Mouse (Mus musculus) ES-CJ7 (cell line): Measurements from ENCODE around the gene Idh3a.

Experiments used
- DNase-seq: peaks from one replicate; pipeline ENCODE4 v3.0.0; 2011; ENCODE audit warnings: low read depth, low spot score

Gene Idh3a

GRCm38 (mm10) chr9:54587863-54588262 is 1.7 kb downstream of the Idh3a start:
- no peak for DNase-seq

- DNase-seq: peak; percentile 91
These were observed 7.5 kb downstream of the Idh3a start for GRCm38 (mm10) chr9:54593652-54594051.

- no peak for DNase-seq
These were observed 10.8 kb downstream of the Idh3a start for GRCm38 (mm10) chr9:54596752-54597465.

GRCm38 (mm10) chr9:54602386-54602785 is 16.3 kb downstream of the Idh3a start:
- DNase-seq: no peak

GRCm38 (mm10) chr9:54602916-54603315 is 16.8 kb downstream of the Idh3a start:
- DNase-seq: no peak

GRCm38 (mm10) chr9:54604131-54604654 is 18.1 kb downstream of the Idh3a start:
- no peak for DNase-seq

- DNase-seq: peak; percentile 64
These were observed 18.8 kb downstream of the Idh3a start for GRCm38 (mm10) chr9:54604886-54605285.

- DNase-seq: no peak
These were observed 26.7 kb downstream of the Idh3a start for GRCm38 (mm10) chr9:54612781-54613191.

GRCm38 (mm10) chr9:54614182-54614850 is 28.2 kb downstream of the Idh3a start:
- peak; percentile 60 for DNase-seq

- DNase-seq: no peak
These were observed 41.1 kb downstream of the Idh3a start for GRCm38 (mm10) chr9:54627240-54627639.

GRCm38 (mm10) chr9:54628752-54629151 is 42.6 kb downstream of the Idh3a start:
- no peak for DNase-seq

- no peak for DNase-seq
These were observed 43.6 kb downstream of the Idh3a start for GRCm38 (mm10) chr9:54629613-54630261.

GRCm38 (mm10) chr9:54630905-54631304 is 44.8 kb downstream of the Idh3a start:
- no peak for DNase-seq

- no peak for DNase-seq
These were observed 47.3 kb downstream of the Idh3a start for GRCm38 (mm10) chr9:54633401-54633800.

- no peak for DNase-seq
These were observed 51.6 kb downstream of the Idh3a start for GRCm38 (mm10) chr9:54637510-54638314.

- DNase-seq: no peak
These were observed 53.1 kb downstream of the Idh3a start for GRCm38 (mm10) chr9:54639192-54639591.

- no peak for DNase-seq
These were observed 55.4 kb downstream of the Idh3a start for GRCm38 (mm10) chr9:54641548-54641947.

- DNase-seq: no peak
These were observed 56.0 kb downstream of the Idh3a start for GRCm38 (mm10) chr9:54642149-54642548.

GRCm38 (mm10) chr9:54642556-54642955 is 56.4 kb downstream of the Idh3a start:
- no peak for DNase-seq

GRCm38 (mm10) chr9:54643179-54643578 is 57.0 kb downstream of the Idh3a start:
- DNase-seq: no peak

GRCm38 (mm10) chr9:54645530-54645929 is 59.4 kb downstream of the Idh3a start:
- DNase-seq: no peak

- no peak for DNase-seq
These were observed 60.1 kb downstream of the Idh3a start for GRCm38 (mm10) chr9:54646252-54646651.
